Mouse (Mus musculus): ENCODE data around the gene Gps2. TPM values are rescaled to one million over a fixed set of nuclear protein-coding genes. Genes with fewer than 3 reads are reported as not detected.

Gene Gps2
- total and polyA plus RNA-seq, 3 experiments, result 25.0 to 73.6 (median 29.4) TPM

GRCm38 (mm10) chr11:69870289-69871069, 43.2 kb upstream of the Gps2 start:
- H3K9ac ChIP-seq (ENCODE audit: insufficient read depth, low read depth), result no peak overlapping the region
- H3K79me2 ChIP-seq (replicated peaks; ENCODE audit: control insufficient read depth, extremely low read depth, insufficient read depth, poor library complexity, severe bottlenecking), result no peaks in the 10 kb centered on the region
- dilution Hi-C loops (cut with MboI; ENCODE audit: extremely low pct_ligation_motif_present, extremely low pct_unique_long_range_greater_than_20kb, low sequenced_read_pairs), result no loop called here
- peaks cover 13% of the 10 kb centered on the region for H3K27me3 ChIP-seq (replicated peaks)
- no peak overlapping the region for H3K27ac ChIP-seq (ENCODE audit: insufficient read depth, low read depth)
- no peak for TF ChIP-seq POLR2AphosphoS2 (IDR thresholded peaks at IDR 0.05; ENCODE audit: low read depth, low read length)
- no peak for TF ChIP-seq ZC3H11A (IDR thresholded peaks at IDR 0.05; ENCODE audit: low read depth, low read length)
- TF ChIP-seq TBP (conservative IDR thresholded peaks at IDR 0.05; ENCODE audit: low read depth, low read length), result no peak
- no peak for TF ChIP-seq MXI1 (IDR thresholded peaks at IDR 0.05; ENCODE audit: low read depth, low read length)
- no peak for TF ChIP-seq SIN3A (IDR thresholded peaks at IDR 0.05; ENCODE audit: low read length)
- TF ChIP-seq RAD21 (IDR thresholded peaks at IDR 0.05; ENCODE audit: low read depth, low read length), result no peak
- TF ChIP-seq SMC3 (IDR thresholded peaks at IDR 0.05; ENCODE audit: low read depth, low read length), result no peak
- TF ChIP-seq ETS1 (conservative IDR thresholded peaks at IDR 0.05; ENCODE audit: low read depth, low read length), result no peak
- TF ChIP-seq USF1 (IDR thresholded peaks at IDR 0.05; ENCODE audit: low read depth, low read length), result no peak
- no peak for TF ChIP-seq CTCF (conservative IDR thresholded peaks at IDR 0.05 in 1 of 2, IDR thresholded peaks at IDR 0.05 in 1 of 2; ENCODE audit: low read depth in 2 of 2, low read length in 2 of 2)
- no peak for TF ChIP-seq MAFK (IDR thresholded peaks at IDR 0.05; ENCODE audit: insufficient replicate concordance, low read length)
- TF ChIP-seq ZKSCAN1 (IDR thresholded peaks at IDR 0.05; ENCODE audit: borderline replicate concordance, low read depth, low read length), result no peak
- TF ChIP-seq POLR2A (IDR thresholded peaks at IDR 0.05; ENCODE audit: low read depth, low read length), result no peak
- no peak for TF ChIP-seq E2F4 (IDR thresholded peaks at IDR 0.05; ENCODE audit: insufficient replicate concordance, low read depth, low read length)
- TF ChIP-seq USF2 (conservative IDR thresholded peaks at IDR 0.05; ENCODE audit: low read depth, low read length), result no peak
- TF ChIP-seq GABPA (IDR thresholded peaks at IDR 0.05; ENCODE audit: insufficient replicate concordance, low read depth, low read length), result no peak
- H3K4me2 ChIP-seq (ENCODE audit: insufficient read depth, low read depth, poor library complexity, severe bottlenecking), result no peak overlapping the region
- peaks cover 4 to 32% of the 10 kb centered on the region in 2 experiments for H3K4me1 ChIP-seq (ENCODE audit: control insufficient read depth in 1 of 2, insufficient read depth in 2 of 2)
- no peak overlapping the region for H3K4me3 ChIP-seq (replicated peaks in 1 of 3; ENCODE audit: low read depth in 2 of 3, low read length in 2 of 3, poor library complexity in 1 of 3)
- no peaks in the 10 kb centered on the region for H3K9me3 ChIP-seq (replicated peaks; ENCODE audit: low read length)
- in situ Hi-C loops (cut with MboI; ENCODE audit: low pct_ligation_motif_present, low pct_unique_long_range_greater_than_20kb, low sequenced_read_pairs), result no loop called here
- H3K36me3 ChIP-seq (replicated peaks in 1 of 2; ENCODE audit: control insufficient read depth in 1 of 2, insufficient read depth in 1 of 2, low read length in 1 of 2), result no peaks in the 10 kb centered on the region
- DNase-seq (ENCODE audit: extremely low read depth), result no peak

- peaks cover 13% of the 10 kb centered on the region for H3K27me3 ChIP-seq (replicated peaks)
- H3K4me1 ChIP-seq (ENCODE audit: control insufficient read depth in 1 of 2, insufficient read depth in 2 of 2), result peaks cover 4 to 46% of the 10 kb centered on the region in 2 experiments
- no peaks in the 10 kb centered on the region for H3K36me3 ChIP-seq (replicated peaks in 1 of 2; ENCODE audit: control insufficient read depth in 1 of 2, insufficient read depth in 1 of 2, low read length in 1 of 2)
- H3K27ac ChIP-seq (ENCODE audit: insufficient read depth, low read depth), result no peak overlapping the region
- H3K4me2 ChIP-seq (ENCODE audit: insufficient read depth, low read depth, poor library complexity, severe bottlenecking), result no peak overlapping the region
- no peaks in the 10 kb centered on the region for H3K79me2 ChIP-seq (replicated peaks; ENCODE audit: control insufficient read depth, extremely low read depth, insufficient read depth, poor library complexity, severe bottlenecking)
- H3K9ac ChIP-seq (ENCODE audit: insufficient read depth, low read depth), result no peak overlapping the region
- no peak overlapping the region for H3K4me3 ChIP-seq (replicated peaks in 1 of 3; ENCODE audit: low read depth in 2 of 3, low read length in 2 of 3, poor library complexity in 1 of 3)
- no peaks in the 10 kb centered on the region for H3K9me3 ChIP-seq (replicated peaks; ENCODE audit: low read length)
- dilution Hi-C loops (cut with MboI; ENCODE audit: extremely low pct_ligation_motif_present, extremely low pct_unique_long_range_greater_than_20kb, low sequenced_read_pairs) (no loop called here), in situ Hi-C loops (cut with MboI; ENCODE audit: low pct_ligation_motif_present, low pct_unique_long_range_greater_than_20kb, low sequenced_read_pairs) (no loop called here)
- DNase-seq (ENCODE audit: extremely low read depth), result peak; percentile 86
- peak; percentile 65 for TF ChIP-seq ETS1 (conservative IDR thresholded peaks at IDR 0.05; ENCODE audit: low read depth, low read length)
- 0 out of 2 replicates have a peak, but pooled peaks have one; percentile 14 for TF ChIP-seq CHD2 (IDR thresholded peaks at IDR 0.05; ENCODE audit: low read length)
- peak; percentile 55; the same call in 1 of the 2 replicates for TF ChIP-seq JUND (conservative IDR thresholded peaks at IDR 0.05; ENCODE audit: low read depth, low read length)
- 0 out of 2 replicates have a peak, but pooled peaks have one; percentile 13 for TF ChIP-seq NELFE (IDR thresholded peaks at IDR 0.05; ENCODE audit: low read depth, low read length)
- no peak for TF ChIP-seq POLR2AphosphoS2 (IDR thresholded peaks at IDR 0.05; ENCODE audit: low read depth, low read length)
- TF ChIP-seq EP300 (IDR thresholded peaks at IDR 0.05; ENCODE audit: low read length), result peak; percentile 74
- no peak for TF ChIP-seq POLR2A (IDR thresholded peaks at IDR 0.05; ENCODE audit: low read depth, low read length)
- no peak for TF ChIP-seq E2F4 (IDR thresholded peaks at IDR 0.05; ENCODE audit: insufficient replicate concordance, low read depth, low read length)
- TF ChIP-seq ELF1 (IDR thresholded peaks at IDR 0.05; ENCODE audit: low read depth, low read length), result no peak
- TF ChIP-seq BHLHE40 (IDR thresholded peaks at IDR 0.05; ENCODE audit: low read depth, low read length), result peak; percentile 34; the same call in 1 of the 2 replicates
- no peak for TF ChIP-seq SMC3 (IDR thresholded peaks at IDR 0.05; ENCODE audit: low read depth, low read length)
- no peak for TF ChIP-seq MXI1 (IDR thresholded peaks at IDR 0.05; ENCODE audit: low read depth, low read length)
- TF ChIP-seq SIN3A (IDR thresholded peaks at IDR 0.05; ENCODE audit: low read length), result no peak
- no peak for TF ChIP-seq MAFK (IDR thresholded peaks at IDR 0.05; ENCODE audit: insufficient replicate concordance, low read length)
- TF ChIP-seq IRF4 (IDR thresholded peaks at IDR 0.05; ENCODE audit: low read depth, low read length), result peak; percentile 87
- TF ChIP-seq KAT2A (IDR thresholded peaks at IDR 0.05; ENCODE audit: insufficient replicate concordance, low read length), result 0 out of 2 replicates have a peak, but pooled peaks have one; percentile 42
- no peak for TF ChIP-seq HCFC1 (IDR thresholded peaks at IDR 0.05; ENCODE audit: low read depth, low read length)
- no peak for TF ChIP-seq MEF2A (IDR thresholded peaks at IDR 0.05; ENCODE audit: borderline replicate concordance, low read depth, low read length)
- TF ChIP-seq JUN (IDR thresholded peaks at IDR 0.05; ENCODE audit: insufficient read depth, low read depth, low read length), result peak; percentile 14; the same call in 1 of the 2 replicates
- TF ChIP-seq GABPA (IDR thresholded peaks at IDR 0.05; ENCODE audit: insufficient replicate concordance, low read depth, low read length), result no peak
- TF ChIP-seq NRF1 (IDR thresholded peaks at IDR 0.05; ENCODE audit: low read depth, low read length), result no peak
- TF ChIP-seq USF2 (conservative IDR thresholded peaks at IDR 0.05; ENCODE audit: low read depth, low read length), result no peak
- 0 out of 2 replicates have a peak, but pooled peaks have one; percentile 21 for TF ChIP-seq TBP (conservative IDR thresholded peaks at IDR 0.05; ENCODE audit: low read depth, low read length)
These were observed 41.9 kb upstream of the Gps2 start for GRCm38 (mm10) chr11:69871822-69872221.
